Mouse (Mus musculus) adipose tissue, adult 10 weeks (tissue): ENCODE results near the gene Ccdc187. TPM values are rescaled to one million over a fixed set of nuclear protein-coding genes. Genes with fewer than 3 reads are reported as not detected.

Source experiments
- polyA plus RNA-seq: library from polyadenylated mRNA; stranded (reverse); fragments of 350-450 nt; fragmentation: Illumina TruSeq; extraction: RNeasy Lipid Tissue Mini Kit (QIAGEN cat#74804); gene quantifications from one replicate; pipeline ENCODE4 v1.2.3, GENCODE M21; 2014; ENCODE audit warnings: low read depth, low replicate concordance

Ccdc187 gene
- 13.4 TPM for polyA plus RNA-seq

GRCm38 (mm10) chr2:26294457-26294856 is at the start of gene Ccdc187:
TSS of gene Ccdc187 (minus strand) at chr2:26294557.

GRCm38 (mm10) chr2:26315072-26315924 is 20.9 kb upstream of the Ccdc187 start, which contains the start of gene Gpsm1:
TSS of gene Gpsm1 (plus strand) at chr2:26315515.

GRCm38 (mm10) chr2:26237290-26237782 is 57.0 kb downstream of the Ccdc187 start, which contains the start of gene Qsox2:
TSS of gene Qsox2 (minus strand) at chr2:26237525.

GRCm38 (mm10) chr2:26208126-26208789 is 86.1 kb downstream of the Ccdc187 start, which contains the start of gene Lhx3:
TSS of gene Lhx3 (minus strand) at chr2:26208289.

Other genes starting within 250 kb of the Ccdc187 start
- 22.2 TPM for gene Nacc2, start 171.3 kb downstream of the Ccdc187 start, polyA plus RNA-seq
- 0.15 TPM for gene Lhx3, start 86.3 kb downstream of the Ccdc187 start, polyA plus RNA-seq
- gene Qsox2, start 57.0 kb downstream of the Ccdc187 start, polyA plus RNA-seq: 53.8 TPM
- 14.9 TPM for gene Gpsm1, start 21.0 kb upstream of the Ccdc187 start, polyA plus RNA-seq
- gene Dnlz, start 57.6 kb upstream of the Ccdc187 start, polyA plus RNA-seq: 13.7 TPM
- gene Card9, start 66.4 kb upstream of the Ccdc187 start, polyA plus RNA-seq: 10.5 TPM
- gene Snapc4, start 86.1 kb upstream of the Ccdc187 start, polyA plus RNA-seq: 55.8 TPM
- gene Entr1, start 94.8 kb upstream of the Ccdc187 start, polyA plus RNA-seq: 114 TPM
- gene Pmpca, start 94.8 kb upstream of the Ccdc187 start, polyA plus RNA-seq: 50.9 TPM
- gene Inpp5e, start 114.6 kb upstream of the Ccdc187 start, polyA plus RNA-seq: 20.0 TPM
- gene Sec16a, start 150.7 kb upstream of the Ccdc187 start, polyA plus RNA-seq: 86.4 TPM
- gene Notch1, start 222.1 kb upstream of the Ccdc187 start, polyA plus RNA-seq: 35.6 TPM